Mouse (Mus musculus): ENCODE results near the gene Lactbl1. TPM values are rescaled to one million over a fixed set of nuclear protein-coding genes. Genes with fewer than 3 reads are reported as not detected.

The Lactbl1 gene
- total RNA-seq, 2 experiments from 2014 or later = not detected

DNA sequence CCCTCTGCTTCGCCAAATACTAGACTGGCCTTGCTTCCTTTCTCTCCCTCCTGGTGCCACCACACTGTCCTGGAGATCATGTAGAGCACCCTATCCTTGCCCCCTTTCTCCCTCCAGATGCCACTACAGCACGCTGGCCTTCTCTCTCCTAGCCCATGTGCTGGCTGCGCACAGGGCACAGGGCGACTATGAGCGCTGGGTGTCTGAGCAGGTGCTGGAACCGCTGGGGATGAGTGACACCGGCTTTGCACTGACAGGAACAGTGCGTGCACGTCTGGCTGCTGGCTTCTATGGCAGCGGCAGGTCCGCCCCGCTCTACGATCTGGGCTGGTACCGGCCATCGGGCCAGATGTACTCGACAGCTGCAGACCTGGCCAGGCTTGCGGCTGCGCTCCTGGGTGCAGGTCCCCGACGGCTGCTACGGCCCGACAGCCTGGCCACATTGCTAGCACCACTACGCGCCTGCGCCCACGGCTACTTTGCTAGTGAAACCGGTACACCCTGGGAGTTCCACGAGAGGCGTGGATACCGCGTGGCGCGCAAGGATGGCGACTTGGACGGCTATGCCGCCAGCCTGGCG is 14.7 kb downstream of the Lactbl1 start:
- no peak for DNase-seq

DNA sequence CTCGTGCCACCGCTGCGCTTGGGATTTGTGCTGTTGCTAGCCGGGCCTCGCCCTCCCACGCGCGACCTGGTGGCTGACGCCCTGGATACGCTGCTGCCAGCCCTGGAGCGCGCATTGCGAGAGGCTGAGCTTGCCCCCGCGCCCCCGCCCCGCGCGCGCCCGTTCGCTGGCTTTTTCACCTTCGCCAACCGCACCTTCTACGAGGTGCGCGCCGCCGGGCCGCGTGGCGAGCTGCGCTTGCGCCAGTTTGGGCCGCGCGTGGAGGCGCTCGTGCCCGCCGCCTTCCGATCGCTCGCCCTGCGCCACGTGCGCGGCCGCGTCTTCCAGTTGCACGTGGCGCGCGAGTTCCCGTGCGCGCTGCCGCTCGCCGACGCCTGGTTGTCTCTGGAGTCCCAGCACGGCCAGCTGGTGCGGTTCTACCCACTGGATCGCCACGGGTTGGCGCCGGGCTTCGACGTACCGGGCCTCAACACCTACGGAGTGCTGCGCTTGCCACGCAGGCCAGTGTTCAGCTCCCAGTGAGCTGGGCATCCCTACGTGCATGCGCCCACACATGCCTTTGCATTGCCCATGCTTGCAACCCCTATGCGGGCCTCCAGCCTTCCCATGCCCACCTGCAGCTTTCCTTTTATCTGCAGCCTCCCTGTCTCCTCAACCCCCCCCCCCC is 15.3 kb downstream of the Lactbl1 start:
- DNase-seq = peak; percentile 71 to 77

DNA sequence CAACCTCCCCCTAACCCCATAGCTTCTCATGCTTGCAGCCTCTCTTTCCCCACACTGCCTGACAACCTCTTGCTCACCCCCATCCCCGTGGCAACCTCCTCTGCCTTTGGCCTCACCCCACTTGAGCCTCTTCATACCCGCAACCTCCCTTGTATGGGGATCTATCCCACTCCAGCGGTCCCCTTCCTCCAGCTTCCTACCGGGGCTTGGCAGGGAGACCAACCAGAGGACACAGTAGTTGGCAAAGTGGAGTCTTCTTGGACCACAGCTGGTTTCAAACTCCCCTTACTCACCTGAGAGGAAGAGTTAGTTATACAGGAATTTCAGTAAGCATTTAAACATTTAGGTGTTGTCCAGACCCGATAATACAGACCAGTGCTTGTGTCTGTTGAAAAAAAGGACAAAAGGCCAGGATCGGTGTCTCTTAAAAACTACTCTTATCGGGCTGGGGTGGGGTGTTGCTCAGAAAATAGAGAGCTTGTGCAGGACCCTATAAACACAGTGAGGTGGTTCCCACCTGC is 15.9 kb downstream of the Lactbl1 start:
- DNase-seq = no peak

DNA sequence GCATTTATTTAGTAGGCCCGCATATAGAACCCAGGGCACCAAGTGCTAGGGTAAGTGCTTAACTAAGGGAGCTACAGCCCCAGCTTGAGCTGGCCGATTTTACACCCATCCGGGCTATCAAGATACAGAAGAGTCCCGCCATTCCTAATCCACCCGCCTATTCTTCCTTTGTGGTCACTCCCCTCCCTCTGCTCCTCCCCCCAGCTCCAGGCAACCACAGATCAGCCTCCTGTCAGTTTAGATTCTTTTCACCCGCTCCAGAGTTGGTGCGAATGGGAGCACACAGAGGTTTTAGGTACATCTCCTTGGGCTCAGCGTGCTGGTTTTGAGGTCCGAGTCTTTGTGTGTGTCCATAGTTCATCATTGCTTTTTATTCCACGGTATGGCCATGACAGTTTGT is 16.5 kb downstream of the Lactbl1 start:
- DNase-seq = no peak

DNA sequence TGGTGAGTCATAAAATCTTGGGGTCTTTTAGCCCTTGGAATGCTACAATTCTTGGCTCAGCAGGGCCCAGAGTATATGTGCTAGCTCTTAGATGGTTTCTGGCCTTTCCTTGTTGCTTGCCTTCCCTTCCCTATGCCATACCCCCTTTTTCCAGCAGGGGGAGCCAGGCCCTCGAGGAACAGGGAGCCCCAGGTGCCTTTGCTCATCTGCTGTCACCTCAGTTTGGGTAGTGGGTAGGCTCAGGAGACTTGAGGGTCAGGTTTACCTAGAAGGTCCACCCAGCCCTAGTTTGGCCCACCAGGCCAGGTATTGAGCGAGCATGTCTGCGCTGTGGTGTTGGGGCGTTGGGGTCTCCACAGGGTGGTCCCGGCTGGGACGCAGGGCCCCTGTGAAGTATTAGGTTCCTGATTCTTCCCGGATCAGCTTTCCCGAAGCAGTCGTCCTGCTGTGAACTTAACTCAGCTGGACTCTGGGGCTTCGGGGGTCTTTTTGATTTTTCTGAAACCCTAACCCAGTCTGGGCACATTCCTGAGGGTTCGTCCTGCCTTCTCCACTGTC is 26.6 kb downstream of the Lactbl1 start:
- peak; percentile 84 to 88 for DNase-seq

DNA sequence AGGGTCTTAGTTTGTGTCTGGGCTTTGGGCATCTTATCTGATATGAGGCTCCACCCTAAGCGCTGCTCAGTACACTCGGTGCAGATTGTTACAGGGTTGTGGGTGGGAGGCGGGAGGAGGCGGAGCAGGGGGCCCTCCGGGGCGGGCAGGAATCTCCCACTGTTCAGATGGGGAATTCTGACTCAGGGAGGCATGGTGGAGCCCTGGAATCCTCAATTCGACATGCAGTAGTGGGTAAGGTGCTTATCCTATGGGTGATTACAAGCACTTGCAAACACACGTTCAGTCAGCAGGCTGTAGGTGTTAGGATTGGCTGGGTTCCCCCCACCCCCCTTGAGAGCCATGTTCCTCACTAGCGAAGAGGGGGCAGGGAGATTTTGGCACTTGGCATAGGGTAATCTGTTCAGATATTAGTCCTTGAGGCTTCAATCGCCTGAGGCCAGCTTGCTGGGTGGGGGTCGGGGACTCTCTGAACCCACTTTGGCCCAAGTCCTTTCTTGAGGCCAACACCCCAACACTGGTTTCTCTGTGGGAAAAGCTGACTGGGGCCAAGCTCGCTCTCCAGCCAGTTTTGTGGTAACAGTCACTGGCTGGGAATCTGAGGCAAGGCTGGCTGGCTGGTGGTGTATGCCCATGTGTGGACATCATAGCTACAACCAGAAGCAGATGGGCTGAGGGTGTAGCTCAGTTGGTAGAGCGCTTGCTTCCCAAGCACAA is 27.2 kb downstream of the Lactbl1 start:
- peak; percentile 58 to 67 for DNase-seq

DNA sequence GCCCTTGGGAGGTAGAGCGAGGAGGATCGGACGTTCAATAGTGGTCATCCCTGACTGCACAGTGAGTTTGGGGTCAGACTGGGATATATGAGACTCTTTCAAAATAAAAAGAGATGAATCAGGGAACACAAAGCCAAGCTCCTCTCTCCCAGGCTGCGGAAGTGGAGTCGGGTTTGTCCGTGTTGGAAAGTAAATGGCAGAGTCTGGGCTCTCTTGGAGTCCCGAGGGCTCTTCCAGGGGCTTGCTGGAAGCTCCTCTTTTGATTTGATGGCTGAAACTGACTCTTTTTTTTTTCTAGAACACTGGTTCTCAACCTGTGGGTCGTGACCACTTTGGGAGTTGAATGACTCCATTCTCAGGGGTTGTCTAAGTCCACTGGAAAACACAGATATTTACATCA is 27.8 kb downstream of the Lactbl1 start:
- no peak for DNase-seq

DNA sequence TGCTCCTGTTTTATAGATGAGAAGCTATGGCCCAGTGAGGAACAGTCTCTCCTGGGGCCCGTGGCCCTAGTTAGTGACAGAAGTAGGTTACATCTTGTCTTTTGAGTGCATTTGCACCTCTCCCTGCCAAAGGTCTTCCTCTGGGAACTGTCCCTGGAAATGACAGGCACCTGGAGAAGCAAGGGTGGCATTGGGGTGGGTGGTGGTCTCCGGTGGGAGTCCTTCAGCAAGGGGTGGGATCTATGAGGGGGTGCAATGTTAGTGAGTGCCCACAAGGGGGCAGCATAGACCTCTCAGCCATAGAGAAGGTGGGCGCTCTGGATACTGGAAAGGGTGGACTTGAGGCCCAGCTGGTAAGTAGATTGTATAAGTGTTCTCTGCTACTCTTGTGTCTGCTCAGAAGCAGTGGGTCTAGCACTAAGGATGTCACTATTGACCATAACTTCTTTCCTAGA is 29.0 kb downstream of the Lactbl1 start:
- peak in 1 of 2 experiments; percentile 30 for DNase-seq

DNA sequence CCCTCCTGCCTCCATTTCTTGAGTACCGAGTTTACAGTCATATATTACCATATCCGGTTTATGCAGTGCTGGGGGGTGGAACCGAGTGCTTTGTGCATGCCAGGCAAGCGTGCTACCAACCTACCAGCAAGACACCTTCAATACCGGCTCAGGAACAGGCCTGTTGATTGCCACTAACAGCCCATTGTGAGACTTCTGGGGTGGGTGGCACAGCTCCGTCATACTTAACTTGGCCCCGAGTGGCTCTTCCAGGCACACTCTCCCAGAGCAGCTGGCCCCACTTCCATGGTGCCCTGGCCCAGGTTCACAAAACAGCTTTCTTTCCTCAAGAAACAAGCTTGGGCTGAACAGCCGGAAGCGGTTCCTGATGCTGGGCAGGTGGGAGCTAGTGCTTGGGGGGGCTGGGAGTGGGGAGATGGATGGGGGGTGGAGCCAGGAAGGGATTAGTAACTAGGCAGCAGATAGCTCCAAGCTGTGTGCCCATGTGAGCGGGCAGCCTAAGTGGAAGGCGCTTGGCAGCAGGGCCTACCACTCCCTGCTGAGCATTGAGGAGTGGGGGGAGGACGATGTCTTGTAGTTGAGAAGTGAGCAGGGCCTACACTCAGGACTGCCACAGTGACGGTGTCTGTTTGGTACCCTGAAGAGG is 29.6 kb downstream of the Lactbl1 start:
- DNase-seq = peak; percentile 31 to 44

DNA sequence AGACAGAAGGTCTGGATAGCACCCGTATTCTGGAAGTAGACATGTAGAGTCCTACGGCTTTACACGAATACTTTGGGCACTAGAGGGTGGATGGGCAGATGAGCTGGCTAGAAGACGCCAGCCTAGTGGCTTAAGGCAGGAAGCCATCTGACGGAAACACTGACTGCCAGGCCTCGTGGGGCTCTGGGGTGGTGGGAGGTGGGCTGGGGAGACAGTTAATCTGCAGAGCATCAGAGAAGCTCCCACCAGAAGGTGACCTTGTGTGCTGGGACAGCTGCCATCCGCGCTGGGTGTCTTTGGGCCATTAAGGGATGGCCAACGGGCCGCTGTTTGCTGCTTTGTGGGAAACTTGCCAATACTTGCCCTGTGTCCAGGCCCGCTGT is 30.1 kb downstream of the Lactbl1 start:
- no peak for DNase-seq

DNA sequence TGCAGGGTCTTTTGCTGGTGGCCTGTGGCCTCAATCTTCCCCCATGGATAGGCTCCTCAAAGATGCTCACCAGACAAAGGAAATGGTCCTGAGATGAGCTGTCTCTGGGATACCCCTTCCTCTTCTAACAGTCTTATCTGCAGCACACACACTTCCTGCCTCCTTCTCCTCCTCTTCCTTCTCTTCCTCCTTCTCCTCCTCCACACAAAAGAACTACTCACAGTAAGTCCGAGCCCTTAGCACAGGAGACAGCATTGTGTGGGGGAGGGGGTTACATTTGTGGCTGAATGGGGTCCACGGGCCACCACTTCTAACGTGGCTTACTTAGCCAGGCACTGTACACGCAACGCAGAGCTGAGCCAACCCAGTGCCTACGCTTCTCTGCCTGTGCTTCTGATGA is 30.6 kb downstream of the Lactbl1 start:
- DNase-seq = no peak

DNA sequence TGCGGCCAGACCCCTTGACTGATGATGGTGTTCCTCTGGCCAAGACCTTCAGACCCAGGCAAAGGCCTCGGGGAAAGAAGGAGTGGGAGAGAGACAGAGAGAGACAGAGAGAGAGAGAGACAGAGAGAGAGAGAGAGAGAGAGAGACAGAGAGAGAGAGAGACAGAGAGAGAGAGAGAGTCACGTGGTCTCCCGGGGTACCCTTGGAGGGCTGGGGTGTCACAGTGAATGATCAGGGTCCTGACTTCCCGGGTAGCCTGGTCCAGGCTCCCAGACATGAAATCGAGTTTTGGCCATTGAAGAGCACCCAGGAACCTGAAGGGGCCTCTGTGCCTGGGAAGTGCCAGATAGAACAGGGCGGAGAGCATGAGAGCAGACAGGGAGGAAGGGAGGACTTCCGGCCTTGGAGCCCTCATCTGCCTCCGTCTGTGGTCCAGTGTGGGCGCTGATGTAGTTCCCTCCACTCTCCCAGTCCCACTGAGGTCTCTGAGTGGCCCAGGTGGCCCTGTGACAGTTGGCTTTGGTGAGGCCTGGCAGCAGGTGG is 31.3 kb downstream of the Lactbl1 start:
- no peak for DNase-seq

DNA sequence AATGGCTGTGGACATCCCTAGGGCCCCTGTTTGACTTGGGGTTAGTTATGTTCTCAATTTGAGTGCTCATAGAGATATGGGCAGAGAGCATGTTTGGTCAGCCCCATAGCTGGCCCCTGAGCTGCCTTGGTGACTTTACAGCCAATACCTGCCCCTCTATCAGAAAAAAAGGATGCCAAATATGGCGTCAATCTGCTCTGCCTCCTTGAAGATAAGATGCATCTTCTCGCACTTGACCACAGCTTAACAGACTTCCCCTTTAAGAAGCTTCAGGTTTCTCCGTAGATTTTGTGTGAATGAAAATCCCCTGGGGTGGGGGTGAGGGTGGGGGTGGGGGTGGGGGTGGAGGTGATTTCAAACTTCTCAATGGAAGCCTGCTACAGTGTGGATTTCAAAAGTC is 35.5 kb downstream of the Lactbl1 start:
- DNase-seq = no peak

DNA sequence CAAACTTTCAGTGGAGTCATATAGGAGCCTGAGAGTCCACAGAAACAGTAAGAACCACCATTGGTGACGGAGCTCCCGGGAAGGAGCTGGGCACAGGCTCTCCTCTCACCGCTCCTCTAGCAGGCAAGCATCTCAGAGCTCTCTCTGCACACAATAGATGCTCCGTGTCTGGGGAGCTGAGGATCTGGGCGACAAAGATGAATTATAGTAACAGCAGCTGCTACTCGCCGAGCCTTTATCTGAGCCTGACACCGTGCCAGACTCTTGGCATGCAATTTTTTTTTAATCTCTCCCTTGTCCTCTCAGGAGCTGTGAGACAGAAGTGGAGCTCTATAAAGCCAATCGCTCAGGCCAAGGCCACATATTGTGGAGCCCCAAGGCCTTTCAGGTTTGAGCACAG is 42.6 kb downstream of the Lactbl1 start:
- DNase-seq = peak; percentile 42 to 44

DNA sequence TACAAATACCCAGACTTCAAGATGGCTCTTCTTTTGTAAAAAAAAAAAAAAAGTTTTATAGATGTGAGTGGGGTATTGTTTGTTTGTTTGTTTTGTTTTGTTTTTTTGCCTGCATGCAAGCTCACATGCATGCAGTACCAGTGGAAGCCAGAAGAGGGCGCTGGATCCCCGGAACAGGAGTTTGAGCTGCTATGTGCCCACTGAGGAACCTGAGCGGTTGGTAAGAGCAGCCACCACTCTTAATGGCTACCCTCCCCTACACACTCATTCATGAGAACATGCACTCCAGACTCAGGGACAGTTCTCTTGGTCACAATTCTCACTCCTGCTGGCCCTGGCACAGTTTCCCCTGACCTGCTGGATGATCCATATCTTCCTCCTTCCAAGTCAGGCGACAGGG is 43.6 kb downstream of the Lactbl1 start:
- DNase-seq = no peak

DNA sequence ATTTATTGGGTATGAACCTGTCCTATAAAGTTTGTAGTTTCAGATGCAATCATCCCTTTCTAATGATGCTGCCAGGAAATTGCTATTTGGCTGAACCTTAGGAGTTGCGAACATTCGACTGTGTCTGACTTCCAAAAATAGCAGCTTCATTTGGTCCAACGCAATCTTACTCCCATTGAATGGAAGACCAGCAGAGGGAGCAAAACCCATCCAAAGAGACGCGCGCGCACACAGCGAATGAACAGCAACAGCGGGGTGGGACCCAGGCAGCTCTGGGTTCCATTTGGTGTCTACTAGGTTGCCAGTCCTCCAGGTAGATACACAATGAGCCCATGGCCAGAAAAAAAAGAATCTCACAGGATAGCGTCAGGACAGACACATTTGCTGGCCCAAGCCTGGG is 45.3 kb downstream of the Lactbl1 start:
- DNase-seq = no peak

DNA sequence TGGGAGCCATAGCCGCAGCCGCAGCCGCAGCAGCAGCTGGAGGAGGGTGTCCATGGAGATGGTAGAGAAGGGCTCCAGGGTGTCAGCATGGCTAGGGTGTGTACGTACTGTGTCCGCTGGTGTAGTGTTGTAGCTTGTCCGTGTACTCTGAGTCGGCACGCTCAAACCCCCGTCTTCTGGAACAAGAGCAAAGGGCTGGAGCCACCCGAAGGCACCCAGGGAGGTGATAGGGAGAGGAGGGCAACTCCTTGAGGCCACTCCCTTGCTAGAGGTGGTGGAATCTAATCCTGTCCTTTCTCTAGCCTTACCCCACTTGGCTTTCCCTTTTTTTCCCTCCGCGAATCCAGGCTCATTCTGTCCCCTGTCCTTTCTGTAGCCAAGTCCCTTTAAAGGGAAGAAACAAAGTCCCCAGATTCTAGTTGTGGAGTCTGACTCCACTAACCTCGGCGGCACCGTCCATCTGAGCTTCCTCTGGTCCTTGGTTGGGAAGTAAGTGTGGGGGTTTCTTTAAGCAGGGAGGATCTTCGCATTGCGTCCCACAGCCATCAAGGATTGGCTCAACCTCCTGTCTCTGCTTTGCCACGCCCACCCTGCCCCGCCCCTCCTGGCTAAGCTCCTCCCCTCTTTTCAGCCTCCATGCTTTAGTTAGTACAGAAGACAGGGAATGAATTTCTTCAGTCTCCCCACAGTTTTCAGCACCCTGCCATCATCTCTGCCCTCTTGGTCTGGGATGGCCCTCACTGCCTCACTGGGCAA is 50.1 kb downstream of the Lactbl1 start:
- no peak for DNase-seq

DNA sequence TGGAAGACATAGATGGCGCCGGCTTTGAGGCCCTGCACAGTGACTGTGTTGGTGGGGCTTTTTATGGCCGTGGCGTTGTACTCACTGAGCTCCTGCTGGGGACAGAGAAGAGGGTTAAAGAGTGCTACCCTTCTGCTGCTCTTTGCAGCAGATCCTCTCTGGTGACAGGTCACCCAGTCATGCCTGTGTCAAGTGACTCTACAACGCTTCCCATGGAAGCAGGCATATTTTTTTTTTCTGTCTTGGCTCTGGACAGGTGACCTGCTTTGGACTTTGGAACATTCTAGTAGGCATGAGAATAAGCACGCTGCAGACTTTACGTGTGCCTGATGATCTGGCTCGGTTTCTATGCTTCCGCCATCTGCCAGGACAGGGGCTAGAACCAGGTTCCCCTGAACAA is 53.0 kb downstream of the Lactbl1 start:
- DNase-seq = no peak

DNA sequence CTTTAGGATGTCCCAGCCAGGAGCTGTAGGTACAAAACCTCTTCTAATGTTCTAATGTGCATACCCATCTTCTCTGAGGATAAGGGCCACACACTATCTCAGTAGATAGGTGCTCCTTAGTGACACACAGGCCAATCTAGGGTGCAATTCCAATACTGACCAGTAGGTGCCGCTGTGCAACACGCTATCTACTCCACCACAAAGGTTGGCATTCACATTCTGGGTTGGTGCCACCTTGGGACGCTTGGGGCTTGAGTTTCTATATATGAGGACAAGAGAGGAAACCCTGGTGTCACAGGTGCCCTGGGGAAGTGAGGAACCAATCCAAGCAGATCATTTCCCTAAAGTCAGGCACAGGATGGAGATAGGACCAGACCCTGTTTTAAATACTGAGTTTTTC is 56.1 kb downstream of the Lactbl1 start:
- DNase-seq = peak; percentile 82 to 87

DNA sequence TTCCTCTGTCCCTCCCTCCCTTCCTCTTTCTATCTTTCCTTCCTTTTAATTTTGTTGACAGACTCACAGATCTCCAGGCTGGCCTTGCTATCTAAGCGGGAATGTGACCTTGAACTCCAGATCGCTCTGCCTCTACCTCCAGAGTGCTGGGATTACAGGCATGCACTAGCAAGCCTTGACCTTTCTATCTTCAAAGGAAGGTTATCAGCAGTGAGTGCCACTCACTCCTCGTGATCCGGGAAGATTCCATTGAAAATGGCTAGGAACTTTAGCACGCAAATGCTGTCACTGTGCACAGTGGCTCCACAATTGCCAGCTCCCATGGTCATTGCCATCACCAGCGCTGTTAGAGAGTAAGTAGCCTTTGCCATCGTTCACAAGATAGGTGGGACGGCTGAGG is 56.8 kb downstream of the Lactbl1 start:
- DNase-seq = no peak

DNA sequence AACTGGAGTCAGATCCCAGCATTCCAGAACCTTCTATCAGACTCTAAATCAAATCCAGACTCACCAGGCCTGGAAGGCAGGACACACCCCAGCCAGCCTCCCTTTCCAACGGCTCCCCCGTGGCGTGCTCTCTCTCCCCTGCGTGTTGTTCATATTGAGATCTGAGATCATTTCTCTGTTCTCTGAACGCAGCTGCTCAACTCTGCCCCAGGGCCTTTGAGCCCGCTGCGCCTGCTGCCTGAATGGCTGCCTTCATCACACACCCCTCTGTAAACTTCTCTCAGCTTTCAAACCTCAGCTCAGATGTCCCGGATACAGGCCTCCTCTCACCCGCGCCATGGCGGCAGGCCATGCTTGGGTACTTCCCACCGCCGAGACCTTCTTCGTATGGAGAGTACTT is 58.2 kb downstream of the Lactbl1 start:
- no peak for DNase-seq

DNA sequence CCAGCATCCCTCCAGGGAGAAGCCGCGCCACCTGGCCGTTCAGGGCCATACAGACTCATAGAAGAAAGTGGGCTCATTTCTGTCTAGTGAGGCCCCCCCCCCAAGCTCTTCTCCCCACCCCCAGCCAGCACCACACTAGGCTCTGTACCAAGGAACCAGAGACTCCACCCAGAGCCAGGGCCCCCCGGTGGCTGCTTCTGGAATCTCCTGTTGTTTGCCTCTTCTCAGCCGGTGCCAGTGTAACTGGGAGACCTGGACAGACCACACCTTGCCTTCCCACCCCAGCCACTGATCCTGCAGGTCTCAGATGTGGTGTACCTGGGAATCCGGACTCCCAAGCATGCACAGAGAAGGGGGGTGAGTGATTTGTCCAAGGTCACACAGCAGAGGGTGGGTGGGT is 62.1 kb downstream of the Lactbl1 start:
- no peak for DNase-seq
